Mouse (Mus musculus) liver, adult (tissue): ENCODE data around the gene Sycp1.

Experiments
- GATA4 ChIP-seq: IDR thresholded peaks from 2 replicates; pipeline ENCODE4 v1.6.1; 2014; ENCODE audit warnings: mild to moderate bottlenecking, low read length; ENCODE audit not compliant: insufficient replicate concordance

Sycp1 gene

GRCm38 (mm10) chr3:102787369-102787768 is 148.5 kb downstream of the Sycp1 start:
- no peak for TF ChIP-seq GATA4

- TF ChIP-seq GATA4 = no peak
Measured at GRCm38 (mm10) chr3:102782618-102783017, 153.3 kb downstream of the Sycp1 start, which contains the start of gene Tshb. TSS of gene Tshb (minus strand) at chr3:102782718.

- TF ChIP-seq GATA4 = no peak
Measured at GRCm38 (mm10) chr3:102773018-102773417, 162.9 kb downstream of the Sycp1 start.
